Mouse (Mus musculus) intestine, embryonic 16.5 days (tissue): ENCODE measurements at regions not wholly inside any gene's neighbourhood (a gene's known extent, or its start where the extent isn't known, plus 50 kb on each side); places are given as distances from the start of the nearest gene placed in this dataset.

Experiments
- ATAC-seq: fragments of 200-750 bp; cut with Nextera tagmentation; 2 replicates; pipeline ENCODE4 v1.8.0; 2017; ENCODE audit warnings: moderate TSS enrichment, moderate library complexity
- H3K27ac ChIP-seq: fragments of 300-500 bp; sonication (generic); 2 replicates; pipeline ENCODE4 v1.5.1; 2014; ENCODE audit warnings: mild to moderate bottlenecking, low read length
- H3K27me3 ChIP-seq: fragments of 300-500 bp; sonication (generic); replicated peaks from 2 replicates; pipeline ENCODE4 v1.6.1; 2014; ENCODE audit warnings: low read length, control low read depth, mixed read lengths; ENCODE audit not compliant: control insufficient read depth, insufficient read depth
- H3K36me3 ChIP-seq: fragments of 300-500 bp; sonication (generic); 2 replicates; pipeline ENCODE4 v1.6.1; 2014; ENCODE audit warnings: low read length, control low read depth; ENCODE audit not compliant: control insufficient read depth, insufficient read depth
- H3K4me1 ChIP-seq: fragments of 300-500 bp; sonication (generic); 2 replicates; pipeline ENCODE4 v1.6.1; 2014; ENCODE audit warnings: low read length, control low read depth, mixed read lengths; ENCODE audit not compliant: control insufficient read depth, insufficient read depth
- H3K4me2 ChIP-seq: fragments of 300-500 bp; sonication (generic); 2 replicates; pipeline ENCODE4 v1.6.1; 2014; ENCODE audit warnings: low read depth, low read length, control low read depth
- H3K4me3 ChIP-seq: fragments of 300-500 bp; sonication (generic); 2 replicates; pipeline ENCODE4 v1.5.1; 2014; ENCODE audit warnings: mild to moderate bottlenecking, low read length
- H3K9ac ChIP-seq: fragments of 300-500 bp; sonication (generic); 2 replicates; pipeline ENCODE4 v1.6.1; 2014; ENCODE audit warnings: low read depth, low read length
- H3K9me3 ChIP-seq: fragments of 300-500 bp; sonication (generic); 2 replicates; pipeline ENCODE4 v1.6.1; 2016; ENCODE audit warnings: low read length, control low read depth; ENCODE audit not compliant: control insufficient read depth
- WGBS: fragments of 180-500 bp; shearing (Covaris S2); extraction: QIAGEN DNeasy Blood & Tissue Kit; methylation state at CpG from one replicate; pipeline ENCODE4 v1.1.7; 2014; 5-methylcytosine and 5-hydroxymethylcytosine counted together

DNA sequence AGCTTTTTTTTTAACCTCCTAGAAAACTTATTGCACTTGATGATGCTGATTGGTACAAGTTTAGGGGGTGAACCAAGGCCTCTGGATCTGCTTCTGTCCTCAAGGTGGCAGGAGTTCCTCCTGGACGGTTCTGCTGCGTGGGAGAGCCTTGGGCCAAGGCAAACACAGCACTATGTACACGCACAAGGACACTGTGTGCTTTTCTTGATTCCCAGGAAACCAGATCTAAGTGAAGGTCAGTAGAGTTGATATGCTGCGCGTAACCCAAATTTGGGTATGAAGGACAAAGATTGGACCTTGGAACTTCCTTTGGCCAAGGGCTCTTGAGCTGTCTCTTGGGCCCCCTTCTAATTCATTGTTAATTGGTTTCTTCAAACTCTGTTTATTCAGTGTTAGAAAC is 51.3 kb upstream of the Lifr start:
- Histone ChIP-seq H3K36me3 (no peaks in the 10 kb centered on the region), H3K27me3 (no peaks in the 10 kb centered on the region), H3K4me1 (no peaks in the 10 kb centered on the region), H3K27ac (no peak overlapping the region), H3K9ac (no peak overlapping the region), H3K4me2 (no peak overlapping the region), H3K4me3 (no peak overlapping the region), H3K9me3 (no peaks in the 10 kb centered on the region)
- ATAC-seq = no peak
- whole genome bisulfite sequencing = 89% methylated on average over 5 of the region's 5 CpGs

DNA sequence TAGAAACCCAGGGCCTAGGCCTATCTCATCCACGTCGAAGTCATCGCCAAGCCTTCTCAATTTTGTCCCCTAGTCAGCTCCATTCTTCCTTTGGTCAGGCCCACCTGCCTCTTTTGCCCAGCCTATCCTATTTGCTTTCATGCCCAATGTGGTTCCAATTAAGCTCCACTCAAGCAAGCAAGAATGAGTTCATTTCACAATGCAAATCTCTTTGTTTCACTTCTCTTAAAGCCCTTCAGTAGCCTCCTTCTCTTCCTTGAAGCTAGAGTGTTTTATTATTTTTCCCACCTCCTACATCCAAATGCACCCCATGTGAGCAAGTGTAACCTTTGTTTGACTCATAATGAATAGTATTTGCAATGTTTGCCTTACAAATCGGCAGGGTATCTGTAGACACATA is 50.6 kb upstream of the Lifr start:
- H3K4me3 ChIP-seq = no peak overlapping the region
- H3K36me3 ChIP-seq = no peaks in the 10 kb centered on the region
- no peaks in the 10 kb centered on the region for H3K9me3 ChIP-seq
- no peaks in the 10 kb centered on the region for H3K27me3 ChIP-seq
- no peak overlapping the region for H3K9ac ChIP-seq
- no peak overlapping the region for H3K4me2 ChIP-seq
- no peak for ATAC-seq
- peaks cover 5% of the 10 kb centered on the region; the same call in 1 of the 2 replicates for H3K4me1 ChIP-seq
- WGBS = 88% methylated on average over 4 of the region's 4 CpGs
- no peak overlapping the region for H3K27ac ChIP-seq
